Mouse (Mus musculus) hindbrain, embryonic 13.5 days (tissue): Measurements from ENCODE around the gene Eloa. TPM values are rescaled to one million over a fixed set of nuclear protein-coding genes. Genes with fewer than 3 reads are reported as not detected.
"Not testable (repeated sequence)": the region's sequence is repeated elsewhere in the genome, so short reads cannot be mapped to it uniquely, and the experiment has no call there.

ENCODE experiments used
- ATAC-seq: fragments of 200-750 bp; cut with Nextera tagmentation; 2 replicates; pipeline ENCODE4 v1.8.0; 2017; ENCODE audit warnings: moderate TSS enrichment; ENCODE audit not compliant: low FRiP score
- H3K27ac ChIP-seq: fragments of 300-500 bp; sonication (generic); 2 replicates; pipeline ENCODE4 v1.5.1; 2015; ENCODE audit warnings: inconsistent platforms, mild to moderate bottlenecking, moderate library complexity
- H3K27me3 ChIP-seq: fragments of 300-500 bp; sonication (generic); 2 replicates; pipeline ENCODE4 v1.6.1; 2015; ENCODE audit warnings: mild to moderate bottlenecking, inconsistent platforms
- H3K36me3 ChIP-seq: fragments of 300-500 bp; sonication (generic); 2 replicates; pipeline ENCODE4 v1.6.1; 2015; ENCODE audit warnings: mild to moderate bottlenecking, inconsistent platforms
- H3K4me1 ChIP-seq: fragments of 300-500 bp; sonication (generic); replicated peaks from 2 replicates; pipeline ENCODE4 v1.6.1; 2015; ENCODE audit warnings: inconsistent platforms
- H3K4me2 ChIP-seq: fragments of 300-500 bp; sonication (generic); 2 replicates; pipeline ENCODE4 v1.6.1; 2015; ENCODE audit warnings: inconsistent platforms, mild to moderate bottlenecking, moderate library complexity
- H3K4me3 ChIP-seq: fragments of 300-500 bp; sonication (generic); 2 replicates; pipeline ENCODE4 v1.5.1; 2015; ENCODE audit warnings: mild to moderate bottlenecking, inconsistent platforms
- H3K9ac ChIP-seq: fragments of 300-500 bp; sonication (generic); 2 replicates; pipeline ENCODE4 v1.6.1; 2015; ENCODE audit warnings: mild to moderate bottlenecking, inconsistent platforms
- H3K9me3 ChIP-seq: fragments of 300-500 bp; sonication (generic); 2 replicates; pipeline ENCODE4 v1.6.1; 2016; ENCODE audit warnings: inconsistent platforms
- WGBS: fragments of 180-500 bp; shearing (Covaris S2); methylation state at CpG from one replicate; pipeline ENCODE4 v1.1.7; 2015; 5-methylcytosine and 5-hydroxymethylcytosine counted together
- polyA plus RNA-seq: library from polyadenylated mRNA; unstranded; fragments of >200 nt; fragmentation: Nextera tagmentation; extraction: Ambion mirVana; gene quantifications from 2 replicates; pipeline ENCODE4 v1.2.1, GENCODE M21; 2015

Gene Eloa
- polyA plus RNA-seq = 27.7 and 28.6 TPM in 2 replicates

GRCm38 (mm10) chr4:136021549-136022047 lies at the start of gene Eloa:
TSS of gene Eloa (minus strand) at chr4:136021763.
- Histone ChIP-seq H3K4me2 (peak within 1 kb of the TSS; percentile 83), H3K9ac (peak within 1 kb of the TSS; percentile 96), H3K4me3 (peak within 1 kb of the TSS; percentile 96), H3K9me3 (no peaks in the 10 kb centered on the region), H3K27me3 (no peaks in the 10 kb centered on the region), H3K36me3 (no peaks in the 10 kb centered on the region), H3K4me1 (peaks cover 19% of the 10 kb centered on the region), H3K27ac (peak within 1 kb of the TSS; percentile 88)
- ATAC-seq = peak; percentile 98
- under 1% methylated on average over 37 of the region's 48 CpGs for WGBS

GRCm38 (mm10) chr4:136071178-136071714 lies 49.7 kb upstream of the Eloa start:
- Histone ChIP-seq H3K4me3 (no peak overlapping the region), H3K27me3 (no peaks in the 10 kb centered on the region), H3K4me1 (peaks cover 11% of the 10 kb centered on the region), H3K9me3 (no peaks in the 10 kb centered on the region), H3K27ac (no peak overlapping the region), H3K36me3 (no peaks in the 10 kb centered on the region), H3K9ac (no peak overlapping the region), H3K4me2 (peak overlapping the region; percentile 30)
- WGBS = 6% methylated on average over 15 of the region's 15 CpGs
- ATAC-seq = peak; percentile 52

- H3K4me1 ChIP-seq = peaks cover 11% of the 10 kb centered on the region
- no peak overlapping the region for H3K9ac ChIP-seq
- H3K4me3 ChIP-seq = no peak overlapping the region
- H3K27ac ChIP-seq = no peak overlapping the region
- no peaks in the 10 kb centered on the region for H3K36me3 ChIP-seq
- H3K27me3 ChIP-seq = no peaks in the 10 kb centered on the region
- H3K4me2 ChIP-seq = no peak overlapping the region
- ATAC-seq = no peak
- H3K9me3 ChIP-seq = no peaks in the 10 kb centered on the region
- 63% methylated on average over 6 of the region's 6 CpGs for WGBS
Measured at GRCm38 (mm10) chr4:136070592-136070991, 49.0 kb upstream of the Eloa start.

- H3K9ac ChIP-seq = 0 out of 2 replicates have a peak overlapping the region, but pooled peaks have one; percentile 14
- no peak overlapping the region for H3K27ac ChIP-seq
- under 1% methylated on average over 18 of the region's 18 CpGs for WGBS
- peaks cover 11% of the 10 kb centered on the region for H3K4me1 ChIP-seq
- peak; percentile 73; the same call in 1 of the 2 replicates for ATAC-seq
- H3K9me3 ChIP-seq = no peaks in the 10 kb centered on the region
- no peak overlapping the region for H3K4me3 ChIP-seq
- H3K4me2 ChIP-seq = no peak overlapping the region
- H3K27me3 ChIP-seq = no peaks in the 10 kb centered on the region
- no peaks in the 10 kb centered on the region for H3K36me3 ChIP-seq
Measured at GRCm38 (mm10) chr4:136069954-136070353, 48.4 kb upstream of the Eloa start.

- H3K9me3 ChIP-seq = no peaks in the 10 kb centered on the region
- no peak overlapping the region for H3K27ac ChIP-seq
- H3K9ac ChIP-seq = no peak overlapping the region
- ATAC-seq = no peak
- no peaks in the 10 kb centered on the region for H3K36me3 ChIP-seq
- peaks cover 11% of the 10 kb centered on the region for H3K4me1 ChIP-seq
- no peak overlapping the region for H3K4me3 ChIP-seq
- H3K27me3 ChIP-seq = no peaks in the 10 kb centered on the region
- 72% methylated on average over 4 of the region's 4 CpGs for WGBS
- H3K4me2 ChIP-seq = no peak overlapping the region
Measured at GRCm38 (mm10) chr4:136069313-136069712, 47.8 kb upstream of the Eloa start.

- no peak overlapping the region for H3K4me3 ChIP-seq
- no peak overlapping the region for H3K27ac ChIP-seq
- H3K4me2 ChIP-seq = no peak overlapping the region
- WGBS = 93% methylated on average over 4 of the region's 4 CpGs
- H3K4me1 ChIP-seq = no peaks in the 10 kb centered on the region
- H3K9me3 ChIP-seq = 0 out of 2 replicates have a peak, but pooled peaks cover 2% of the 10 kb centered on the region
- ATAC-seq = no peak
- no peaks in the 10 kb centered on the region for H3K27me3 ChIP-seq
- no peaks in the 10 kb centered on the region for H3K36me3 ChIP-seq
- H3K9ac ChIP-seq = no peak overlapping the region
Measured at GRCm38 (mm10) chr4:136063143-136063542, 41.6 kb upstream of the Eloa start.

GRCm38 (mm10) chr4:136059800-136060488 lies 38.4 kb upstream of the Eloa start:
- H3K4me2 ChIP-seq, H3K4me3 ChIP-seq, H3K9ac ChIP-seq, H3K4me1 ChIP-seq, H3K27me3 ChIP-seq, ATAC-seq, H3K27ac ChIP-seq, H3K36me3 ChIP-seq, H3K9me3 ChIP-seq: not testable (repeated sequence)
- 73% methylated on average over 9 of the region's 9 CpGs for WGBS

GRCm38 (mm10) chr4:136057916-136058315 lies 36.4 kb upstream of the Eloa start:
- no peaks in the 10 kb centered on the region for H3K36me3 ChIP-seq
- no peak overlapping the region for H3K9ac ChIP-seq
- no peak for ATAC-seq
- H3K4me2 ChIP-seq = no peak overlapping the region
- 86% methylated on average over 5 of the region's 5 CpGs for WGBS
- no peaks in the 10 kb centered on the region for H3K27me3 ChIP-seq
- no peak overlapping the region for H3K4me3 ChIP-seq
- no peaks in the 10 kb centered on the region for H3K9me3 ChIP-seq
- H3K4me1 ChIP-seq = no peaks in the 10 kb centered on the region
- H3K27ac ChIP-seq = no peak overlapping the region

GRCm38 (mm10) chr4:136056030-136056429 lies 34.5 kb upstream of the Eloa start:
- Histone ChIP-seq H3K4me3 (no peak overlapping the region), H3K9me3 (no peaks in the 10 kb centered on the region), H3K27me3 (no peaks in the 10 kb centered on the region), H3K27ac (no peak overlapping the region), H3K36me3 (peaks cover 8% of the 10 kb centered on the region), H3K4me1 (peaks cover 13% of the 10 kb centered on the region), H3K4me2 (no peak overlapping the region), H3K9ac (no peak overlapping the region)
- 43% methylated on average over 1 of the region's 1 CpGs for WGBS
- ATAC-seq = no peak

- Histone ChIP-seq H3K4me2 (no peak overlapping the region), H3K27me3 (no peaks in the 10 kb centered on the region), H3K36me3 (peaks cover 30% of the 10 kb centered on the region), H3K4me1 (peaks cover 20% of the 10 kb centered on the region), H3K9me3 (no peaks in the 10 kb centered on the region), H3K27ac (no peak overlapping the region), H3K9ac (no peak overlapping the region), H3K4me3 (no peak overlapping the region)
- no peak for ATAC-seq
- WGBS = 79% methylated on average over 5 of the region's 5 CpGs
Measured at GRCm38 (mm10) chr4:136053843-136054242, 32.3 kb upstream of the Eloa start.

- under 1% methylated on average over 21 of the region's 21 CpGs for WGBS
- Histone ChIP-seq H3K4me1 (peaks cover 20% of the 10 kb centered on the region), H3K4me2 (peak within 1 kb of the TSS; percentile 99), H3K36me3 (peaks cover 36% of the 10 kb centered on the region), H3K27me3 (no peaks in the 10 kb centered on the region), H3K4me3 (peak within 1 kb of the TSS; percentile 63), H3K9me3 (no peaks in the 10 kb centered on the region), H3K9ac (peak within 1 kb of the TSS; percentile 90), H3K27ac (peak within 1 kb of the TSS; percentile 95)
- peak; percentile 98 for ATAC-seq
Measured at GRCm38 (mm10) chr4:136053247-136053596, 31.7 kb upstream of the Eloa start, which contains the start of gene Rpl11. TSS of gene Rpl11 (minus strand) at chr4:136053428.

GRCm38 (mm10) chr4:136052534-136053246 lies 31.1 kb upstream of the Eloa start:
- Histone ChIP-seq H3K27ac (peak overlapping the region; percentile 95), H3K4me3 (peak overlapping the region; percentile 63), H3K9me3 (no peaks in the 10 kb centered on the region), H3K4me1 (peaks cover 20% of the 10 kb centered on the region), H3K27me3 (no peaks in the 10 kb centered on the region), H3K9ac (peak overlapping the region; percentile 90), H3K4me2 (peak overlapping the region; percentile 99), H3K36me3 (peaks cover 42% of the 10 kb centered on the region)
- peak; percentile 93 for ATAC-seq
- under 1% methylated on average over 50 of the region's 50 CpGs for WGBS
